Mouse (Mus musculus): Measurements from ENCODE around the gene Rhou. TPM values are rescaled to one million over a fixed set of nuclear protein-coding genes. Genes with fewer than 3 reads are reported as not detected.
"Not testable (repeated sequence)": the region's sequence is repeated elsewhere in the genome, so short reads cannot be mapped to it uniquely, and the experiment has no call there.

The Rhou gene
- 10 to 100 TPM; 30.1 to 41.0 TPM for total RNA-seq (2021)
- long read RNA-seq, experiment 1, transcript Rhou-201 (3 exons, 3,371 nt) = major isoform, 19 of 22 reads
- long read RNA-seq, experiment 1, partial matches to known transcripts = 0 of 22 reads
- long read RNA-seq, experiment 1, other reads (novel, unspliced or antisense) = 3 of 22 reads
- long read RNA-seq, experiment 2, transcript Rhou-201 (3 exons, 3,371 nt) = major isoform, 23 of 28 reads
- long read RNA-seq, experiment 2, partial matches to known transcripts = 5 of 28 reads
- long read RNA-seq, experiment 2, other reads (novel, unspliced or antisense) = 0 of 28 reads

- peak; percentile 93 for DNase-seq (ENCODE audit: low spot score)
These were observed at the start of gene Rhou for GRCm38 (mm10) chr8:123653308-123653993. Gene Rhou, plus strand, starts transcription at chr8:123653929.

GRCm38 (mm10) chr8:123612652-123613051 is 41.1 kb upstream of the Rhou start:
- not testable (repeated sequence) for DNase-seq (ENCODE audit: low spot score)

DNA sequence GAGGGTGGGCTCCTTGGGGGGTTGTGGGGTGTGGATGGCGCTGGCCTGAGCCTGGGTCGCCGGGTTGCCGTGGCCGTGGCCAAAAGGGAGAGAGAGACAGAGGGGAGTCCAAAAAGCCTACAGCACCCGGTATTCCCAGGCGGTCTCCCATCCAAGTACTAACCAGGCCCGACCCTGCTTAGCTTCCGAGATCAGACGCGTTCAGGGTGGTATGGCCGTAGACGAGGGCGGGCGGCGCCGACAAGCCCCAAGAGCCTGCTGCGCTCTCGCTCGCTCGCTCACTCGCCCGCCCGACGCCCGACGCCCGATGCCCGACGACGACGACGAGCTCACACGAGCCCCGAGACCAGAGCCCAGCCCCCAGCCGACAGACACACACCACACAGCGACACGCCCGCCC is 30.2 kb upstream of the Rhou start:
- not testable (repeated sequence) for DNase-seq (ENCODE audit: low spot score)

- no peak for DNase-seq (ENCODE audit: low spot score)
These were observed 29.5 kb upstream of the Rhou start for GRCm38 (mm10) chr8:123624274-123624673.

GRCm38 (mm10) chr8:123624702-123625101 is 29.0 kb upstream of the Rhou start:
- no peak for DNase-seq (ENCODE audit: low spot score)

GRCm38 (mm10) chr8:123625717-123626116 is 28.0 kb upstream of the Rhou start:
- no peak for DNase-seq (ENCODE audit: low spot score)

DNA sequence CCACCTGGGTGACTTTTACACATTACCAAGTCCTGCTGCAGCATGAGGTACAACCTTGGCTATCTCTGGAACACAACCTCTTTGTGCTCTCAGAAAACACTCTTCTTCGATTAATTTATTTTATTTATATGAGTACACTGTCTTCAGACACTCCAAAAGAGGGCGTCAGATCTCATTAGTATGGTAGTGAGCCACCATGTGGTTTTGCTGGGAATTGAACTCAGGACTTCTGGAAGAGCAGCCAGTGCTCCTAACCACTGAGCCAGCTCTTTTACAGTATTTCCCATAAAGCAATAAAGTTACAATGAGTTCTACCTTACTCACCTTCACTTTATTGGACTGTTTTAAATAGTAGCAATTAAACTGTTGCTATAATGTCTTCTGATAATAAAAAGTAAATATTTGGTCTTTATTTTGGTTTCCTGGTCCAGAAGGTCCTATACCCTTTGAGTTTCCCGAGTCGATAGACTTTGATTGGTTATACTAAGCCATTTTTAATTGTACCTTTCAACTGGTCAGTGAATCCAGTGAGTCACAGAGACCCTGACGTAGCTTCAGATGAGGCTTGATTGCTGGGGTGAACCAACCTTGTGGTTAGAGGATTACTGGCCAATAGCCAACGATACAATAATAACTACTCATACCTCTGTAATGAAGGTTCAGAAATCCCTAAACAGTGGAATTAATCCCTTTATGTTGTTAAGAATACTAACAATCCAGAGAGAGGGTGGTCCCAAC is 26.1 kb upstream of the Rhou start:
- no peak for DNase-seq (ENCODE audit: low spot score)

DNA sequence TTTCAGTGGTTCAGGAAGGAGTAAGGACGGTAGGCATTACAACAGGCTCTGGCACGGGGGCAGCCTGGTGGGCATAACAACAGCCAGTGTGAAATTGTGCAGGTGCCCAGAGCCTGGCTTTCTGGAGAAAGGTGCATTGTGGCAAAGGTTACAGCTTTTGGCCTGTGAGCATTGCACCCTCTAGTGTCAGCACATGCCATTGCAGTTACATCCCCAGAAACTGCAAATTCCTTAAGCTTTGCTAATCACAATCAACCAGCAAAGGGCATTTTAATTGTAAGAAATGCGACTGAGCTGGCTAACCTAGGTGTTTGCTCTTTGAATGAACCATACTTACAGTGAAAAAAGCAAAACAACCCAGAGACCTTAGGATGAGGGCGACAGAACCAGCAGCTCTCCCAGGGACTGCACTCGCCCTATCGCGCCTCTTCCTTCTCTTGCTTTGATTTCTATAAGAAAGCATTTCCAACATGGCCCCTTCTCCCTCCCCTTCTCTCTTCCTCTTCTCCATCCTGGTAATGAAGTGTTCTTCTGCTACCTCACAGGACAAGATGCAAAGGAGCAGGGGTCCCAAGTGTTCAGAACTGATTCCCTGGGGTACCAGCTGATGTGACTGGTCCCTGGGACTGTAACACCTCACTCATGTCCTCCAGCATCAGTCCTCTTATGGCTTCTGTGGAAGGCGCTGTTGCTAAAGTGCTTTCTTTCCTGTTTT is 25.3 kb upstream of the Rhou start:
- DNase-seq (ENCODE audit: low spot score) = peak; percentile 44

GRCm38 (mm10) chr8:123628968-123629755 is 24.6 kb upstream of the Rhou start:
- DNase-seq (ENCODE audit: low spot score) = peak; percentile 65

DNA sequence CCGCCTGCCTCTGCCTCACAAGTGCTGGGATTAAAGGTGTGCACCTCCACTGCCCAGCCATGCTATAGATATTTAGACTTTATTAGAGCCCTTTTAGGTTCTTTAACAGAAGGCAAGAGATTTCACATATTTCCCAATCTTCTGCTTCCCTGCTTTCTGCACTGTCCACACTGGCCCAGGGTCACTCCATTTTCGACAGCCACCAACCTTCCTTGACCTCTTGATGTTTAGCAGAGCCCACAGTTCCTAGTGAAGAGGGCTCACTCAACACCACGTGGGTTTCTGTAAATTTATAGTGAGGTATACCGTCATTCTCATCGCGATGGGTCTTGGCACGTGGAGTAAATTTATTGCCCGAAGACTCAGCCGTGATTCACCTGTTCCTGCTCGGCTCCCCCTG is 23.7 kb upstream of the Rhou start:
- no peak for DNase-seq (ENCODE audit: low spot score)

DNA sequence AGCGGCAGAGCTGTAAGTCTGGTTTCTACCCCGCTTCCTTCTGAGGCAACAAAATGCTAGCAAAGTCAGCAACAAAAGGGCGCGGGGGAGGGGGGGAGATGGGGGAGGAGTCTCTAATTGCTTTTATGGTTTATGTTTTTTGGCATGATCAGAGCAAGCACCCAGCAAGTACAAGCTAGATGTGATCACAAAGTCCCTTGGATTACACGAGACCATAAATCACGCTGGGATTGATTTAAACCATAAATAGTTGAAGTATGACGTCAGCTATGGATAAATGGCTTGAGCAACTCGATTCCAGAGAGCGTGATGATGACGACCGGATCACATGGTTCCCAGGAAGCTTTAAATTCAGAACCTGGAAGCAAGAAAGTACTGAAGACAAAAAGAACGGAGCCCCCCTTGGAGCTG is 22.9 kb upstream of the Rhou start:
- no peak for DNase-seq (ENCODE audit: low spot score)

DNA sequence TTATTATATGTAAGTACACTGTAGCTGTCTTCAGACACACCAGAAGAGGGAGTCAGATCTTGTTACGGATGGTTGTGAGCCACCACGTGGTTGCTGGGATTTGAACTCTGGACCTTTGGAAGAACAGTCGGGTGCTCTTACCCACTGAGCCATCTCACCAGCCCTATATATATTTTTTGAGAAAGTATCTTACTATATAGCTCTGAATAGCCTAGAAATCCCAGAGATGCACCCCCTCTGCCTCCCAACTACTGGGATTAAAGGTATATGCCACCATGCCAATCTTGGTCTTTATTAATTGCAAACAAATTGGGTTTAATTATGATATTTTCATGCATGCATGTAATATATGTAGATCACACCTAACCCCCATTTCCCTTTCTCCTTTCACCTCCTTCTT is 22.0 kb upstream of the Rhou start:
- not testable (repeated sequence) for DNase-seq (ENCODE audit: low spot score)

- no peak for DNase-seq (ENCODE audit: low spot score)
These were observed 21.5 kb upstream of the Rhou start for GRCm38 (mm10) chr8:123632257-123632656.

DNA sequence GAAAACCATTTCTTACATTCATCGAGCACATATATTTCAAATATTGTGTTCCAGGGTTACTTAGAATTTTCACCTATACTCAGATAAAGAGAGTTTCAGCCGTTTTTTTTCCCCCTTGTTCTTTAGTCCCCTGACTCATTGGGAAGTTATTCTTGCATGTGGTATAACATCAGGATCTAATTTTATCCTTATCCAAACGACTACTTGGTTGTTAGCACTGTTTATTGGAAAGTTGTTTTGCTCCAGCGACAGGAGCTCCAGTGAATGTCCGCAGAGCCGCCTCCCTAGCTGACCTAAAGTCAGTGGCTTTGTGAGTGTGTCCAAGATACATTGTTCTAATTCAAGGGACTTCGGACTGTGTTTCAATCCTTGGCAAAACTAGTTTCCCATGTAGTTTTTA is 19.9 kb upstream of the Rhou start:
- DNase-seq (ENCODE audit: low spot score) = no peak

GRCm38 (mm10) chr8:123634395-123635131 is 19.2 kb upstream of the Rhou start:
- no peak for DNase-seq (ENCODE audit: low spot score)

DNA sequence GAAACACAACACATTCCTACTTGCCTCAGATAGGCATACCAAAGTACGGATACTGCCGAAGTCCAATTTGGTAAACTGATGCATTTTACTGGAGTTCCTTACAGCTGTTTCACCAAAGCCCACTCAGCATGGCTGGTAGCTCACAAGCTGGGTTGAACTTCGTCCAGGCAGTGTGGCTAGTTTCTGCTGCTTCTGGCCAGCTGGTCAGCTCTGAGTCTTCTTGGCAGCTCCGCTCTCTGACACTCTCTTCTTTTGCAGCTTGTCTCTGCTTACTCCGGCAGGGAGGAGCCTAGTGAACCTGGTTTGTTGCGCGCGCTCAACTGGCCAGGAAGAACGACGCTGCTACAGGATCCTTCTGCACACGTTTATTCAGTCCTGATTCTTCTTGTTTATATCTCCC is 18.1 kb upstream of the Rhou start:
- DNase-seq (ENCODE audit: low spot score) = no peak

DNA sequence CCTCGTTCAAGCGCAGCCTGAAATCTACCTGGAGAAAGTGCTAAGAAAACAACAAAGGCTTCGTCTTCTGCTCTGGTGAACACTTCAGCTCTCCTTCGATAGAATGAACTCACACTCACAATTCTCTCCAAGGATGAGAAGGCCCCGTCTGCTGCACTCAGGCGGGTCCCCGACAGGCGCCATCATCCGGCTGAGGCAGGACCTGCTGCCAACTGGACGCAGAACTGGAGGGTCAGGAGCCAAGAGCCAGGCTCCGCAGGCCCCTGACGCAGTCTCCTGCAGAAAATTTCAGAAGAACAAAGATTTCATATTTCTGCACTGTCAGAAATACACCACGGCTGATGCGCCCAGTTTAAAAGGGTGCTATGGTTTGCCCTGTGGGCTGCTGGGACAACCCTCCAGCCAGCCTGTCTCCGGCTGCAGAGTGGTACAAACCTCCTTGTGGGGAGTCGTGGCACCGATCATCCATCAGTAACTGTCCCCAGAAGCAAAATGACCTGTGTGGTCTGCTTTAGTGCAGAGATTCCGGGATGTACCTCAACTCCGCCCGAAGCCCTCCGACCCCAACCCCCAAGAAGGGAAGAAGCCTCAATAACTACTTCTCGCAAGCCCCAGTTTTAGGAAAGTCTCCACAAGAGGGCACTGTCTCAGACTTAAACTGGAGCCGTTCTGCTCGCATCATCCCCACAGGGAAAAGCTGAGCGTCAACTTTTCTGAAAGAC is 10.2 kb upstream of the Rhou start:
- DNase-seq (ENCODE audit: low spot score) = peak; percentile 63

DNA sequence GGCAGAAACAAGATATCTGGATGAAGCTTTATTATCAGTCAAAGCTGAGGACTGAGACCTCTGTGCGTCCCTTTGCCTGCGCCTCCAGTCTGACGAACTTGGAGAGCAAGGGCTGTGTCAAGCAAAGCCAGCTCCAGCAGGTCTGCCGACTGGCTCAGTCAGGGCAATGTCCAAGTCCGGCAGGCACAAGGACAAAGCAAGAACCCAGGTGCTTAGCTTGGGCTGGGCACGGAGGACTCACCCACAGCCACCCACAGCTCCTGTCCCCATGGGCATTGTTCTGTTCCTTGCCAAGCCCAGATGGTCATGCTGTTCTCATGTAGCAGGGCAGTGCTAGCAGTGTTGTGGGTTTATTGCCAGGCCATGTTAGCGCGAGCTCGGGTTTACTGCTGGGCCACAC is 8.5 kb upstream of the Rhou start:
- no peak for DNase-seq (ENCODE audit: low spot score)

Data from gastrocnemius, adult 18-20 months (tissue).